Comparison of ENCODE assay signal across 8 mouse cellular contexts in genomic region chr8:84201545-84202245, GRCm38 (mm10). TPM values are rescaled to one million over a fixed set of nuclear protein-coding genes. Genes with fewer than 3 reads are reported as not detected.
DNase-seq lines count a peak whose midpoint lies in the region; ATAC-seq and TF ChIP-seq lines count a peak whose summit lies in the region.

No protein-coding gene starts in this region.

- no peak for TF ChIP-seq CTCF in hindbrain, postnatal 0 days (IDR thresholded peaks at IDR 0.05; ENCODE audit: low read depth)

- H3K36me3 ChIP-seq in hindbrain, postnatal 0 days (ENCODE audit: insufficient read depth, low read length): no peaks in the 10 kb centered on the region
- peaks cover 18% of the 10 kb centered on the region for H3K36me3 ChIP-seq in liver, embryonic 12.5 days

- WGBS in hindbrain, postnatal 0 days: 44% methylated on average over 15 of the region's 15 CpGs
- 30% methylated on average over 15 of the region's 15 CpGs for WGBS in liver, embryonic 12.5 days (ENCODE audit: insufficient replicate concordance)

- H3K9me3 ChIP-seq in hindbrain, postnatal 0 days (ENCODE audit: low read length): no peaks in the 10 kb centered on the region
- H3K9me3 ChIP-seq in liver, embryonic 12.5 days (replicated peaks): no peaks in the 10 kb centered on the region

- peak overlapping the region; percentile 80 for H3K27ac ChIP-seq in hindbrain, postnatal 0 days
- H3K27ac ChIP-seq in liver, embryonic 12.5 days: peak overlapping the region; percentile 86

- H3K4me3 ChIP-seq in hindbrain, postnatal 0 days (ENCODE audit: low read length): peak overlapping the region; percentile 47
- peak overlapping the region; percentile 62 for H3K4me3 ChIP-seq in liver, embryonic 12.5 days

- H3K27me3 ChIP-seq in hindbrain, postnatal 0 days (ENCODE audit: insufficient read depth, low read length): no peaks in the 10 kb centered on the region
- H3K27me3 ChIP-seq in liver, embryonic 12.5 days (replicated peaks): peaks cover 41% of the 10 kb centered on the region

- DNase-seq in layer of hippocampus, adult 11-12 months (ENCODE audit: low spot score): peak; percentile 70
- no peak for DNase-seq in layer of hippocampus, adult 8-10 months (ENCODE audit: low spot score in 2 of 2)
- DNase-seq in adrenal gland, postnatal 10 days: peak; percentile 88
- DNase-seq in gastrocnemius, postnatal 25 days: peak; percentile 86
- DNase-seq in hindbrain, postnatal 0 days (ENCODE audit: low spot score): peak; percentile 23
- DNase-seq in naive thymus-derived CD4-positive, alpha-beta T cell, adult 2 months (ENCODE audit: low read depth): peak; percentile 61
- DNase-seq in embryo, embryonic 9.5 days (ENCODE audit: extremely low spot score): no peak

- H3K4me2 ChIP-seq in hindbrain, postnatal 0 days (ENCODE audit: low read depth, low read length): peak overlapping the region; percentile 76
- H3K4me2 ChIP-seq in liver, embryonic 12.5 days: peak overlapping the region; percentile 90

- H3K4me1 ChIP-seq in hindbrain, postnatal 0 days (ENCODE audit: insufficient read depth, low read length): peaks cover 25% of the 10 kb centered on the region
- peaks cover 72% of the 10 kb centered on the region for H3K4me1 ChIP-seq in liver, embryonic 12.5 days

- ATAC-seq in hindbrain, postnatal 0 days: no peak
- ATAC-seq in liver, embryonic 12.5 days: no peak

- peak overlapping the region; percentile 51 for H3K9ac ChIP-seq in hindbrain, postnatal 0 days (replicated peaks; ENCODE audit: low read length)
- peak overlapping the region; percentile 78 for H3K9ac ChIP-seq in liver, embryonic 12.5 days

RNA-seq across cellular contexts. Expression of gene Nanos3, which starts 16.7 kb away (rescaled TPM):
- 1 to 10 TPM; 1.0 to 3.7 (median 2.8) TPM for total RNA-seq in layer of hippocampus, adult 8-10 months (2022)
- 1 to 10 TPM in 1 of 2 experiments, under 1 TPM in 1; 0.96 to 2.3 TPM for total RNA-seq in adrenal gland, postnatal 10 days (2021)
- total RNA-seq in gastrocnemius, postnatal 25 days (2021): not detected
- 2.3 and 3.2 TPM in 2 replicates for total RNA-seq in hindbrain, postnatal 0 days (2014; rRNA removed)
- 11.5 and 15.5 TPM in 2 replicates for polyA plus RNA-seq in hindbrain, postnatal 0 days (2015; fragmentation: Nextera tagmentation; extraction: Ambion mirVana)
- polyA plus RNA-seq in liver, embryonic 12.5 days (2016; fragmentation: Nextera tagmentation; extraction: Ambion mirVana): 0.61 and 1.3 TPM in 2 replicates

RNA-seq across cellular contexts. Expression of gene Zswim4, which starts 35.2 kb away (rescaled TPM):
- 10 to 100 TPM; 15.1 to 17.6 (median 16.6) TPM for total RNA-seq in layer of hippocampus, adult 8-10 months (2022)
- total RNA-seq in adrenal gland, postnatal 10 days (2021): 10 to 100 TPM; 22.7 to 26.3 TPM
- total RNA-seq in gastrocnemius, postnatal 25 days (2021): 1 to 10 TPM; 6.2 to 6.3 TPM
- total RNA-seq in hindbrain, postnatal 0 days (2014; rRNA removed): 44.1 and 50.6 TPM in 2 replicates
- 11.0 and 11.3 TPM in 2 replicates for polyA plus RNA-seq in hindbrain, postnatal 0 days (2015; fragmentation: Nextera tagmentation; extraction: Ambion mirVana)
- polyA plus RNA-seq in liver, embryonic 12.5 days (2016; fragmentation: Nextera tagmentation; extraction: Ambion mirVana): 3.6 and 5.0 TPM in 2 replicates

RNA-seq across cellular contexts. Expression of gene D8Ertd738e, which starts 47.8 kb away (rescaled TPM):
- total RNA-seq in layer of hippocampus, adult 8-10 months (2022): 100 to 1,000 TPM in 2 of 4 experiments, 10 to 100 TPM in 2; 94.5 to 137 (median 106) TPM
- 100 to 1,000 TPM; 210 to 233 TPM for total RNA-seq in adrenal gland, postnatal 10 days (2021)
- 100 to 1,000 TPM; 174 to 185 TPM for total RNA-seq in gastrocnemius, postnatal 25 days (2021)
- total RNA-seq in hindbrain, postnatal 0 days (2014; rRNA removed): 69.4 and 79.5 TPM in 2 replicates
- 318 and 325 TPM in 2 replicates for polyA plus RNA-seq in hindbrain, postnatal 0 days (2015; fragmentation: Nextera tagmentation; extraction: Ambion mirVana)
- 249 and 259 TPM in 2 replicates for polyA plus RNA-seq in liver, embryonic 12.5 days (2016; fragmentation: Nextera tagmentation; extraction: Ambion mirVana)

RNA-seq across cellular contexts. Expression of gene 4930432K21Rik, which starts 53.9 kb away (rescaled TPM):
- total RNA-seq in layer of hippocampus, adult 8-10 months (2022): 1 to 10 TPM; 2.1 to 3.5 (median 2.6) TPM
- total RNA-seq in adrenal gland, postnatal 10 days (2021): under 1 TPM; 0.36 to 0.79 TPM
- total RNA-seq in gastrocnemius, postnatal 25 days (2021): not detected
- total RNA-seq in hindbrain, postnatal 0 days (2014; rRNA removed): 3.3 and 5.9 TPM in 2 replicates
- 2.7 and 3.0 TPM in 2 replicates for polyA plus RNA-seq in hindbrain, postnatal 0 days (2015; fragmentation: Nextera tagmentation; extraction: Ambion mirVana)
- polyA plus RNA-seq in liver, embryonic 12.5 days (2016; fragmentation: Nextera tagmentation; extraction: Ambion mirVana): 0.28 and 0.58 TPM in 2 replicates

RNA-seq across cellular contexts. Expression of gene Cc2d1a, which starts 54.0 kb away (rescaled TPM):
- 10 to 100 TPM; 54.1 to 61.7 (median 57.8) TPM for total RNA-seq in layer of hippocampus, adult 8-10 months (2022)
- total RNA-seq in adrenal gland, postnatal 10 days (2021): 10 to 100 TPM; 18.6 to 27.0 TPM
- 10 to 100 TPM; 13.7 to 13.8 TPM for total RNA-seq in gastrocnemius, postnatal 25 days (2021)
- 66.2 and 75.1 TPM in 2 replicates for total RNA-seq in hindbrain, postnatal 0 days (2014; rRNA removed)
- polyA plus RNA-seq in hindbrain, postnatal 0 days (2015; fragmentation: Nextera tagmentation; extraction: Ambion mirVana): 47.1 and 49.6 TPM in 2 replicates
- 8.2 and 9.6 TPM in 2 replicates for polyA plus RNA-seq in liver, embryonic 12.5 days (2016; fragmentation: Nextera tagmentation; extraction: Ambion mirVana)

Comparison
In these comparisons a context has a peak if more than half of its experiments do, and no peak if none do; other contexts are left out.
1. DNase-seq: peak in layer of hippocampus, adult 11-12 months (single experiment), adrenal gland, postnatal 10 days (single experiment), gastrocnemius, postnatal 25 days (single experiment), hindbrain, postnatal 0 days (single experiment) and naive thymus-derived CD4-positive, alpha-beta T cell, adult 2 months (single experiment); none in layer of hippocampus, adult 8-10 months (0 of 2) and embryo, embryonic 9.5 days (single experiment).